Mouse (Mus musculus): Measurements from ENCODE around the gene Tbc1d10a.
A peak's percentile ranks its signal among the peaks of the same experiment; 100 is the strongest.

The Tbc1d10a gene

DNA sequence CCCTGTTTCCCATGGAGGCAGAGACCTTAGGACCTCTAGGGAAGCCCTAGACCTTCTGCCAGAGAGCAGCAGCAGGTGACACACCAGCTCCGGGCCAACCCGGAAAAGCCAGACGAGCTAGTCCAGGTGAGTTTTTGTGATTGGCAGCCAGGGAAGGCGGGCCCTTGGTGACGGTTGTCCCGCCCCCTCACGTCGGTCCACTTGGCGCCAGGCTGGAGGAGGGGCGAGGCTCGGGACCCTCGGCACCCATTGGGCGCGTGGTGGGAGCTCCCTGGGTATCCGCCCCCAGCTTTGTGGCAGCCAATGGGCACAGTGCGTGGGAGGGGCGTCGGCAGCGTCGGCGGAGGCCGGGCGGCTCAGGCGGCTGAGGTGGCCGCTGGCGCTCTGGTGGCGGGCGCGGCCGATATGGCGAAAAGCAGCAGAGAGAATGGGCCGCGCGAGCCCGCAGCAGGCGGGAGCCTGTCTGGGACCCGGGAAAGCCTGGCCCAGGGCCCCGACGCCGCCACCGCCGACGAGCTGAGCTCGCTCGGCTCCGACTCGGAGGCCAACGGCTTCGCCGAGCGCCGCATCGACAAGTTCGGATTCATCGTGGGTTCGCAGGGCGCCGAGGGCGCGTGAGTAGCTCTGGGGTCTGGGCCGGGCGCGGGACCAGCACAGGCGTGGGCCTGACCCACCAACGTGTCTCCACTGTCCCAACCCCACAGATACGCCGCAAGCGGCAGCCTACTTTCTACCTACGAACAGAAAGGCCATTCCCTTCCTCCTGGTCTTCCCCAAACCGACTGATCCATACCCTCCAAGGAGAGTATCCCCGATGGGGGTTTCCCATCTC, at the start of gene Tbc1d10a:
TSS of gene Tbc1d10a (plus strand) at position 304 of the 832 bp plus-strand sequence.
- DNase-seq = peak; percentile 99

DNA sequence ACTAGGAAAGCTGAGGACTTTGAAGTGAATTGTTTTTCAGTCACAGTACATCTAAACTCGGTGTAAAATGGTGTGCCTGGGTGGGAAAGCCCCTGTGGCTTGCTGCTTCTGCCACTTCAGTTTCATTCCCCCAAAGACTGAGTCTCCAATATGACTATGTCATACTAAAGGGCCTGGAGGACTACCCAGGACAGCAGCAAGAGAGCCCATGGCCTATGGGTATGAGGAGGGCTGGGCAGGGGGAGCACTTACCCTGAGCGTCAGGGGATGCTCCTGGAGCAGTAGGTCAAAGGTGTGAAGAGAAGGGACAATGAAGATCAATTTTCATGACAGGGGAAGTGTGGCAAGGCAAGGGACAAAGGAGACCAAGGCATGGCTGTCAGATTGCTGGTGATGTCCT, 47.6 kb upstream of the Tbc1d10a start:
- no peak for DNase-seq

DNA sequence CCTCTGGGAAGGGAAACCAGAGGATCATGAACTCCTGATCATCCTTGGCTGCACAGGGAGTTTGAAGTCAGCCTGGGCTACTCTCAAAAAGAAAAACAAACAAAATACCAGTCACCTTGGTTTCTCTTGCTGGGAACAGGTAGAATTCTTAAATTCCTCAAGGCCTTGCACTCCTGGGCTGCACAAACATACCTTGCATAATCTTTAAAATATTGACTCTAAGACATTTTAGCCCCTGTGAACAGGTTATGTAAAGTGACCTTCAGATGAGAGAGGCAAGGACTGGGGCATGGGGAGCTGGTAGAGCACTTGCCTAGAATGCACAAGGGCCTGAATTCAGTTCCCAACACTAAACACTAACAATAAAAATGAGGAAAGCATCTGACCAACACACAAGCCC, 45.1 kb upstream of the Tbc1d10a start:
- DNase-seq = no peak

DNA sequence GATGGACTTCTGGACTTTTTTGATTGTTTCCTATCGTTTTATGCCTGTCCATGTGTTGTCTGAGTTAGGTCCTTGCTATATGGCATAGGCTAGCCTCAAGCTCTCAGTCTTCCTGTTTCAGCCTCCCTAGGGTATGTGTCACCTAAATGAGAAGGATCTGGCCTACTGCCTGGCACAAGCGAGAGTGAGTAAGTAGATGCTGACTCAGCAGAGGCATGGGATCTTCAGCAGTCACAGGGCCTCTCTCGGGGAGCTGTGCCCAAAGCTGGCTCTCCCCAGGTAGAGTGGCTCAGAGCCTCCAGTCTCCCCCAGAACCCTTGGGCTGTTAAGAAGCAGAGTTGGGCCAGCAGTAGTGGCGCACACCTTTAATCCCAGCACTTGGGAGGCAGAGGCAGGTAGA, 44.2 kb upstream of the Tbc1d10a start:
- no peak for DNase-seq

DNA sequence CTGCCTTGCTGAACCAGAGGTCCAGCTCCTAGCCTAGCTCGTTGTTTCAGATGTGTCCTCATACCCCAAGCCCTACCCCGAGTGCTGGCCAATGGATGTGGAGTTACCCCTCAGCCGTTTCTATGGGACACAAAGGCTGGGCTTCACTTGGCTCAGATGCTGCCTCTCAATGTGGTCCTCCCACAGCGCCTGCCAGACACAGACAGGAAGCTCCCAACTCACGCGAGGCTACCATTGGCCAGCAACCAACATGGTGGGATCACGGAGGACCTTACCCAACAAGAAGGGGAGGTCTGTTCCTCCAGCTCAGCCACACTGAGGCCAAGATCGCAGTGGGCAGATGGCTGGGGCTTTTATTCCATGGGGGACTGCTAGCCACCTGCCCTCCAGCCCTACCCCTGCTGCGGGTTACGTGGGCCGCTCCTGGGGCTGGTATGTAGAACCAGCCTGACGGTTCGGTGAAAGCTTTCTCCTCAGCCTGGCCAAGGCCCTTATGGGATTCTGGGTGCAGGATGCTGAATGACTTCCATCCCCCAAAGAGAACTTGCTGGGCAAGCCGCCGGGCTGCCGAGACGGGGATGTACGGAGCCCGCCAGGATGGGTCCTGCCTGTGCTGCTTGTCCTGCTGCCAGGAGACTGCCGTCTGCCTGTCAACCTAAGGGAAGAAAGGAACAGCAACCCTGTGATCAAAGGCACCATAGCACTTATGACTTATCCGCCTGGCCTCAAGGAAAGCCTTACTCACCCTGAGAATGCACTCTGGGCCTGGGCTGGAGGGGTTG, 43.1 kb upstream of the Tbc1d10a start:
- DNase-seq = no peak

DNA sequence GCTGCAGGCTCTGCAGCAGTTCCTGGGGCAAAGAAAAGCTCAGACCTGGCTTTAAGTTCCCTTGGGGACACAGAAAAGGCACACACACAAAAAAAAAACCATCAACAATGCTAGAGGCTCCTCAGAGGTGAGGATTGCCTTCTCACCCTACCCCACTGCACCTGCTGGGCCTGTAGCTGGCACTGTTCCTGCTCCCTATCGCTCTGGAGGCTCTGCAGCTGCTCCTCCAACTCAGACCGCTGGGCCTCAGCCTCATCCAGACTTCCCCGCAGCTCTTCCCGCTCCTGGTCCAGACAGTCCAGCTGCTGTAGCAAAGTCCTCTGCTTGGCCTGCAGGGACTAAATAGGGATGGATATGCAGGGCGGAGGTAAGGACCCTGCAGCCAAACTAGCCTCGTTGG, 40.2 kb upstream of the Tbc1d10a start:
- DNase-seq = no peak

DNA sequence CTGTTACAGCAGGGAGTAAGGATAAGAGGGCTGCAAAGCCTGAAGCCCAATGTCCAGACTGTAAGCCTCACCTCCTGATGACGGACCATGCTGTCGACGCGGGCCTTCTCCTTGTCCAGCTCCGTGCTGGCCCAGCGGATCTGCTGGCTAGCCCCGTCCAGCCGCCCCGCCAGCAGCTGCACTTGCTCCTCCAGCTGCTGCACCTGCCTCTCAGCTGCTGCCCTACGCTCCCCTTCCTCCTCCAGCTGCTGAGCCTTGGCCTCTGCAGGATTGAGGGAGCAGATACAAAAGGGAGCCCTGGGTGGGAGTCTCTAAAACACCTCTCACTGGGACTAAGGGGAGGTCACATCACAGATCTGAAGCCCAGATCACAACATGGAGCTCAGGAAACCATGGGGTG, 39.5 kb upstream of the Tbc1d10a start:
- no peak for DNase-seq

DNA sequence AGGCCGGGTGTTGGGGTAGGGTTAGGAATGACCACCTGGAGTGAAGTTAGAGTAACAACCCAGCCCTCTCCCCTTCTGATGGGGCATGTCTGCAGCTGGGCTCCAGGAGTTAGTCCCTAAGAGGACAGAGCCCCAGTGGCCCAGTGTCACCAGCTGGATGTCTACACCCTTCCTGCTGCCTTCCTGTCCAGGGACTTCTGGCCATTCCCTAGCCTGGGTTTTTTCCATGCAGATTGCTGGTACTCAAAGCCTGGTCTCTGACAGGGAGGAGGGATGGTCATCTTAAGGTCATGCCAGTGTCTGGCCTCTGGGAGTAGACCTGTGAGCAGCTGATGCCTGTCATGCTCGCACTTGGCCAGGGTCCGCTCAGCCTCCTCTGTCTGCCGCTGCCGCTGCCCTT, 38.5 kb upstream of the Tbc1d10a start:
- peak; percentile 35 for DNase-seq

DNA sequence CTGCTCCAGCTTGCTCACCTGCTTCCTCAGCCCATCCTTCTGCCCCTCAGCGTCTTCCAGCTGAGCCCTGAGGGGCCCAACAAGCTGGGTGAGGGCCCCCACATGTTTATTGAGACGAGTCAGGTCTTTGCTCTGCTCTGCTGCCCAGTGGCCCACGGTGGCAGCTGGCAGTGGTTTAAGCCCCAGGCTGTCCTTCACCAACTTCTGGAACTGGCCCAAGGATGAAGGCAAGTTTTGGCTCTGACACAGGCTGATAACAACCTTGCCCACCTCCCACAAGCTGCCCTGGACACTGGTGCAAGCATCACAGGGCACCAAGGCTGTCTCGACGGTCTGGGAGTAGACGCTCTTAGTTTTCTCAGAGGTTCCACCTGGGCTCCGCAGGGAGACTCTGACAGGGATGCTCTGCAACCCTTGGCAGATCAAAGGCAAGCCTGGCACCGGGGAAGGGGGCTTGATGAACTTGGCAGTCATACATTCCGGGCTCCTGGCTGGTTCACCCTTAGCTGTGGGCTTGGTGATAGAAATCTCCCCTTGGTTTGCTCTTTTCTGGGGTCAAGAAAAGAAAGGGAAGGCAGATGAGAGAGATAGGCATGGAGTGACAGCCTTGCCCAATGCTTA, 37.9 kb upstream of the Tbc1d10a start:
- DNase-seq = no peak

DNA sequence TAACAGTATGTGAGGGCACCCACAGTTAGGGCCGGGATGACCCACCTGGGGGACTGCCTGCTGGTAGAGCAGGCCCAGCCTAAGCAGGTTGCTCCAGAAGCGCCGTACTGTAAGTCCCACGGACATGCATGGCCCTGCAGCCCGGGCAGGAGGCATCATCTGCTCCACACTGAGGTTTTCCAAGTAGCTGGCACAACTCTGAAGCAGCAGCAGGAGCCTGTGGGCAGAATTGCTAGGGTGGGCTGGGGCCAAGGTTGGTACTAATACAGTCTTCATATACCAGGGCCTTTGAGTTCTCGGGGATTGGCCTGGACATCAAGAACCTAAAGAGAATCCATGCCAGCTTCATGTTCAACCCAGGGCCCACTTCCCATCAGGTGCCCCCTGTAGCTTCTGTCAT, 36.7 kb upstream of the Tbc1d10a start:
- DNase-seq = no peak

DNA sequence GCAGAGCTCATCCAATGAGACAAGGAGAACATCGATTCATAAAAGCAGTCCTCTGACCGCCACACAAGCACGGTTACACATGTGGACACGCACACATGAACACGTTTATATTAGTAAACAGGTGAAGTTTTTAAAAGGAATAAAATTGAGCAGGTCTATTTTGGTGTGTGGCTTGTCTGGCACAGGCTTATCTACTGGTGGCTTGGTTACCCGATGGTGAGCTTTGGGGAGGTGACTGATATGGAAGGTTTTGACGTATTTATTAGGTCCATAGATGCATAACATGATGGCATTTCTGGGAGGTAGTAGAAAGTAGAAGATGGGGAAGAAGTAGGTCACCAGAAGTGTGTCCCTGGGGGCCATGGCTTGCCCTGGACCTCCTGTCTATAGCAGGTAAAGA, 32.9 kb upstream of the Tbc1d10a start:
- no peak for DNase-seq

DNA sequence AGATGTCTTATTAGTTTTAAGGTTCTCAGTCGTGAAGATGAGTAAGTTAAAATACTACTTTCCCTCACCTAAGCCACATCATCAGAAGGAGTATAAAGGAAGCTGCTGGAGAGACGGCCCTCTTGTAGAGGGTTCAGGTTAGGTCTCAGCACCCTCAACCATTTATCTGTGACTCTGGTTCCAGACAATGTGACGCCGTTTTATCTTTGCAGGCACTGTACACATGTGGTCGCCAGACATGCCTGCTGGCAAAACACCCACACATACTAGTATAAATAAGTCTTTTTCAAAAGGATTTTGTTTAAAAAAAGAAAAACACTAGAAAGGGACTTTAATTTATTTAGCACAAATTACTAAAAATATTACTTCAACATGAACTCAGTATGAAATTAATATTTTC, 30.9 kb upstream of the Tbc1d10a start:
- no peak for DNase-seq

DNA sequence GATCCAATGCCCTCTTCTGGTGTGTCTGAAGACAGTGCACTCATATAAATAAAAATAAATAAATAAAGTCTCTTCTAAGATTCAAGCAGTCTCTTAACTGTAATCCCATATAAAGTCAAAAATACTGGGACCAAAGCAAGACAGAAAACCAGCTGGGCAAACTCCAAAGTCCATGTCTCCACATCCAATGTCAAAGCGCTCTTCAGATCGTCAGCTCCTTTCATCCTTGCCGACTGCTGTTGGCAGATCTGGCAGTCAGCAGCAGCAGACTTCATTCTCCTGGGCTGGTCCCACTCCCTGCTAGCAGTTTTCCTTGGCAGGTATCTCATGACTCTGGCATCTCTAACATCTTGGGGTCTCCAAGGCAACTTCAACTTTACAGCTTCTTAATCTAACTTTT, 27.9 kb upstream of the Tbc1d10a start:
- DNase-seq = no peak

DNA sequence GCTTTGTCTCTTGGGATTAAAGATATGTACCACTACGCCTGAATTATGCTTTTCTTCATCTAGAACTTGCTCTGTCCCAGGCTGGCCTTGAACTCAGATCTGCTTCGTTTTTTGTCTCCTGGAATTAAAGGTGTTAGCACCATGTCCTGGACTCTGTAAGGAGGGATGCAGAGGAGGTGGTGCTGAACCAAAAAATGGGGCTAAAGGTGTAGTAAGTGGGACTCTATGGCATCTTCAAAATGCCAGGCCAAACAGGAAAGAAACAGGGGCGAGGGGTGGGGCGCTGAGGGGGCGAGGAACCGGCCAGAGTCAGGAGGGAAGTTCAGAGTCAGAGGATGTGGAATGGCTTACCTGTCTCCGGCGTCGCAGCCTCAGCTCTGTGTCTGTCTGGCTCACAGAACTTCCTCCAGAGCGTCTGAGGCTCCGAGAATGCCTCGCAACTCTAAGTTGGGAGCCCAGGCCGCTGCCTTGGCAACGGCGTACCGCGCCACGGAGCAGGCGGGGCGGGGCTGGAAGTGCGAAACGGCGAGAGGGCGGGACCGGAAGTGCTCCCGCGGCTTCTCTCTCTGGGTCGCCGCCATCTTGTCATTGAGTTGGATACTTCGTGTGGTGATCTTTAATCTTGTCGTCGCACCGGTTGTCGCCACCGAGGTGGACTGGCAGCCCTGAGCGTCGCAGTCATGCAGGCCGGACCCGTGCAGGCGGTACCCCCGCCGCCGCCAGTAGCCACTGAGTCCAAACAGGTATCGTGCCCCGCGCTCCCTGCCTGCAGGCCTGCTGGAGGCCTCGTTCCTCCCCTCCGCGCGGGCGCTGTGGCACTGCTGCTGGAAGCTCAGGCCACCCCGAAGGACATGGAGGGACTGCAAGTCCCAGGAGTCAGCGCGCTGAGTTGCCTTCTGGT, 26.5 kb upstream of the Tbc1d10a start, which contains the start of the genes Ccdc157 and Sf3a1:
TSS of gene Ccdc157 (minus strand) at position 486 of the 901 bp plus-strand sequence.
TSS of gene Sf3a1 (plus strand) at position 543 of the 901 bp plus-strand sequence.
- peak; percentile 97 for DNase-seq

DNA sequence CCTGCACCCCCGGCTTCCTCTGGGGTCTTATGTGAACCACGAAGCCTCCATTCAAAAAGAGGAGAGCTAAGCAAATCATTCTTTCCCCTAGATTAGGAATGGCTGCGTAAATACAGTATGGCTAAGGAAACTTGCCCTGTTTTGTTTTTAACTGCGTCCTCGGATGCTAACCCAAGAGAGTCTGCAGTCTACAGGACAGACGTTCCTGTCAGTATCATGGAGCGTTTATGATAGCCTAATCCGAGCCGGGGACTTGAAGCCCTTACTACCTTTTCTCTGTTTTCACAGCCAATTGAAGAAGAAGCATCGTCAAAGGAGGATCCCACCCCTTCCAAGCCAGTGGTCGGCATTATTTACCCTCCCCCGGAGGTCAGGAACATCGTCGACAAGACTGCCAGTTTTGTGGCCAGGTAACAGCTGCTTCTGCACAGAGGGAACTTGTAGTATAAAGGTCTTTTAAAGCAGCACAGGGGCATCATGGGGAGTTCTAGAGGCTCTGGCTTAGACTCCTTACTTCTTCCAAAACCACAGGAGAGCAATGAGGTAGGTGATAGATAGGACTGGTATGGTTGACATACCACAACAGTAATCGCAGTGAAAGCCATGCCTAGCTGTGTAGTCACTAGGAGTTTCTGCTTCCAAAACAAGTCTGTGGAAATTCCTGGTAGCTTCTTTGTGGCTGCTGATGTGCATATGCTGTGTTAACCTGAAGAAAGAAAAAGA, 25.7 kb upstream of the Tbc1d10a start:
- DNase-seq = no peak

DNA sequence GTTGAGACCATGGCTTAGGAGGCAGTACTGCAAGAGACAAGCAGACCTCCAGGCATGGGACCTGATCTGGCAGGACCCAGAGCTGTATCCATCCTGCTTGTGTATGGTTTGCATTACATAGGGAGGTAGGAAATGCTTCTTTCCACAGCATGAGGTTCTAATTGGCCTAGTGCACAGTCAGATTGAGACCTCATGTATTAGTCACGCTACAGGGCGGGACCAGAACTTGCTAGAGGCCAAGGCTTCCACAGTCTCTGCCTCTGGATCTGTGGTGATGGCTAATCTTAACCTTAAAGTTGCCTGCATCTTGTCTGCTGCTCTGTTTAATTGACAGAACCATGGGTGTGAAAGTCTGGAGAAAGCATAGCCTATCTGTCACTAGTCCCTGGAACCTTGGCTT, 21.9 kb upstream of the Tbc1d10a start:
- no peak for DNase-seq

DNA sequence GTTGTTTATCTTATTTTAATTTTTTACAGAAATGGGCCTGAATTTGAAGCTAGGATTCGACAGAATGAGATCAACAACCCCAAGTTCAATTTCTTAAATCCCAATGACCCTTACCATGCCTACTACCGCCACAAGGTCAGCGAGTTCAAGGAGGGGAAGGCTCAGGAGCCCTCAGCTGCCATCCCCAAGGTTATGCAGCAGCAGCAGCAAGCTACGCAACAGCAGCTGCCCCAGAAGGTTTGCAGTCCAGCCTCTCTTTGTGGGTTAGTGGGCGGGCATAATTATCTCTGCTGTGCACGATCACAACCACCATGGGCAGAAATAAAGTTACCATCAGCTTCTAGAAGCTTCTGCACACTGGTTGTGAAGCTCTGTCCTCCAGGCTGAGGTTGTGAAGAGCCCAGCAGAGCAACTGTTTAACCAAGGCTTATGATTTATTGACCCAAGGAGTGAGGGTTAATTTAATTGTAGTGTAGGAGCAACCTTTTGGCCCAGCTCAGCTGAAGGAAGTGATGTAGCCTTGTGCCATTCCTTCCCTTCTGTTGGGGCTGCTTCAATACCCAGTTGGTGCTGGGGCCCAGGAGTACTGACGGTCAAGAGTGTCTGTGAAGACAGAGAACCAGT, 20.0 kb upstream of the Tbc1d10a start:
- DNase-seq = no peak

DNA sequence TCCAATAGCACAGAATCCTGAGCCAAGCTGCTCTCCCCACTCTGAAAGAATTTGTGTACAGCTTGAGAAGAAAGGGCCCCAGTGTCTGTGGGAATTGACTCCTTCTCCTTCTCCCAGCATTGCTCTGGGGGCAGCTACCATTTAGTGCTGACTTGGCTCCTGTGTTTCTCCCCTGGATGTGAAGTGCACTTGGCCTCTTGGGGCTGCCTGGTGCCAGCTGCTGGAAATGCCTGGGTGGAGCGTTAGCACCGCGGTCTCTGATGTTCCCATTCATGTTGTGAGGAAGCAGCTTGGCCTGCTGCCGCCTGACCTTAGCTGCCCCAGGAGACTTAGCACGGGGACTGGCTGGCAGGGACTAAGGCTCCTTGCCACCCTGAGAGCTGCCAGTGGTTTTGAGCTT, 12.0 kb upstream of the Tbc1d10a start:
- DNase-seq = peak; percentile 42

DNA sequence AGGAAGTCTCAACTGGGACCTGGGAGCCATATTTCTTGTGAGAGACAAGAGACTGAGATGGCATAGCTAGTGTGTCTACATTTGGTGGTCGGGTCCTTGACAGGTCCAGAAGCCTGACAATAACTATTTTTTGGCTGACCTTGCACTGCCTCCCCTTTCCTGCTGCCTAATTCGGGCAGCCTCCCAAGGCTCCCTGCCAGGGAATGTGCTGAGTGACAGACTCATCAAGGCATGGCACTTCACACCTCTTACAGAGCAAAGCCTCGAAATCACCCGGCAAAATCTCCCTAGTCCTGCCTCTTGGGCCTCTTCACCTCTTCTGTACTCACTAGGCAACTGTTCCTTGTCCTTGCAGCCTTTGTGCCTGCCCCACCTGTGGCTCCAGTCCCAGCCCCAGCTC, 8.9 kb upstream of the Tbc1d10a start:
- no peak for DNase-seq

DNA sequence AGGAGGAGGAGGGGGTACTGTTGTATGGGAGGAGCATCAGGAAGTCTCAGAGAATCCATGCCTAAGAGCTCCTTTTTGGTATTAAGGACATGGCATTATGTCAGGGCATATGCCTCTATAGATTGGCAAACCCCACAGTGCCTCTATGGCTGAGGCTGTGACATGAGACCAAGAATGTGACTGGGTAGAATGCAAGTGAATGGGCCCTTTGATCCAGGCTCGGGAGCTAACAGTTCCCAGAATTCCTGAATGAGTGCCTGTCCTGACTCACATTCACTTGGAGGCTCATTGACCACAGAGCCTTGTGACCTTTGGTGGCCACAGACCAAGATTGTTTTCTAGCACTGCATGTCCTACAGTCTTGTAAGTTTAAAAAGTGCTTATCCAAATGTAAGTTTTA, 4.5 kb upstream of the Tbc1d10a start:
- no peak for DNase-seq

DNA sequence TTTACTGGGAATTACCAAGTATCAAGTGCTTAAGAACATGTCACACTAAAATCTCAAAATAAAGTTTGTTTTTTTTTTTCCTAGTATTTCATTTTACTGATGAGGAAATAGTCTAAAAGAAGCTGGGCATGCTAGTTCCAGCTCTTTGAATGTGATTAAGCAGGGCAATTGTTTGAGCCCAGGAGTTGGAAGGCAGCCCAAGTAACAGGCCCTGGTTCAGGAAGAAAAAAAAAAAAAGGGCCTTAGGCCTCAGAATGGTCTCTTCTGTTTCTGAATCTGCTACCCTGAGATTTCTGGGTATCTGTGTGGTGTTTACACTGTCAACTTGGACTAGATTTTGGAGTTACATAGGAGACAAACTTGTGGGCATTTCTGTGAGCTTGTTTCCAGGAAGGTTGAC, 3.1 kb upstream of the Tbc1d10a start:
- DNase-seq = no peak

Measured in kidney, postnatal 10 days (tissue).